In genomic region chr7:80691131-80691530, GRCm38 (mm10) we compare ENCODE assay signal across 16 mouse cellular contexts. TPM values are rescaled to one million over a fixed set of nuclear protein-coding genes. Genes with fewer than 3 reads are reported as not detected.
A peak's percentile ranks its signal among the peaks of the same experiment; 100 is the strongest.
DNase-seq lines count a peak whose midpoint lies in the region; ATAC-seq and TF ChIP-seq lines count a peak whose summit lies in the region.
"Had no signal": no experiment of that assay in that cellular context is flagged by ENCODE, and none has a peak within 500 bp of the region (broad histone marks: within the 10 kb centered on the region; RNA-seq: fewer than 3 reads in every experiment).

No protein-coding gene starts in this region.

- intact Hi-C loops in heart, postnatal 25 days (cut with DNase I) = no loop called here

- no peak overlapping the region for H3K4me2 ChIP-seq in midbrain, postnatal 0 days (ENCODE audit: low read depth, low read length, poor library complexity, severe bottlenecking)
- no peak overlapping the region for H3K4me2 ChIP-seq in midbrain, embryonic 15.5 days
- H3K4me2 ChIP-seq: heart, embryonic 15.5 days; hindbrain, embryonic 15.5 days; stomach, embryonic 15.5 days had no signal

- H3K9me3 ChIP-seq in midbrain, postnatal 0 days (ENCODE audit: low read length) = no peaks in the 10 kb centered on the region
- no peaks in the 10 kb centered on the region for H3K9me3 ChIP-seq in midbrain, embryonic 15.5 days
- H3K9me3 ChIP-seq: heart, embryonic 15.5 days; hindbrain, embryonic 15.5 days; stomach, embryonic 15.5 days had no signal

- H3K36me3 ChIP-seq in midbrain, postnatal 0 days (ENCODE audit: insufficient read depth, low read length) = no peaks in the 10 kb centered on the region
- no peaks in the 10 kb centered on the region for H3K36me3 ChIP-seq in midbrain, embryonic 15.5 days (replicated peaks)
- H3K36me3 ChIP-seq: heart, embryonic 15.5 days; hindbrain, embryonic 15.5 days; stomach, embryonic 15.5 days had no signal

- peak; percentile 28 to 40 for DNase-seq in cerebellum, postnatal 10 days
- DNase-seq in cerebellum, postnatal 14 days = no peak
- DNase-seq in midbrain, postnatal 0 days (ENCODE audit: low spot score) = peak; percentile 26
- peak; percentile 24 to 35 for DNase-seq in layer of hippocampus, postnatal 36 days
- DNase-seq in telencephalon, adult 2 months (ENCODE audit: low read depth, low spot score) = peak; percentile 91
- no peak for DNase-seq in retina, embryonic 14.5 days (ENCODE audit: low spot score)
- no peak for DNase-seq in heart, postnatal 25 days (ENCODE audit: low spot score)
- DNase-seq: adrenal gland, adult 2 months; gastrocnemius, postnatal 14 days; kidney, adult 8-10 months had no signal

- no peak for TF ChIP-seq CTCF in midbrain, postnatal 0 days (IDR thresholded peaks at IDR 0.05)

- peaks cover 4% of the 10 kb centered on the region; the same call in 1 of the 2 replicates for H3K4me1 ChIP-seq in midbrain, postnatal 0 days (ENCODE audit: insufficient read depth, low read length)
- peaks cover 19% of the 10 kb centered on the region for H3K4me1 ChIP-seq in midbrain, embryonic 15.5 days

- H3K27ac ChIP-seq in midbrain, postnatal 0 days (ENCODE audit: low read depth, low read length) = no peak overlapping the region
- no peak overlapping the region for H3K27ac ChIP-seq in midbrain, embryonic 15.5 days
- H3K27ac ChIP-seq: heart, embryonic 15.5 days; hindbrain, embryonic 15.5 days; liver, embryonic 14.5 days; macrophage; stomach, embryonic 15.5 days had no signal

- no peak overlapping the region for H3K4me3 ChIP-seq in midbrain, postnatal 0 days (ENCODE audit: low read depth, low read length)
- H3K4me3 ChIP-seq in midbrain, embryonic 15.5 days = no peak overlapping the region
- H3K4me3 ChIP-seq: heart, embryonic 15.5 days; hindbrain, embryonic 15.5 days; stomach, embryonic 15.5 days had no signal

- 31% methylated on average over 6 of the region's 6 CpGs for WGBS in midbrain, postnatal 0 days
- WGBS in midbrain, embryonic 15.5 days = 45% methylated on average over 6 of the region's 6 CpGs

- H3K27me3 ChIP-seq in midbrain, postnatal 0 days (ENCODE audit: insufficient read depth, low read length) = no peaks in the 10 kb centered on the region
- no peaks in the 10 kb centered on the region for H3K27me3 ChIP-seq in midbrain, embryonic 15.5 days (replicated peaks)
- H3K27me3 ChIP-seq: heart, embryonic 15.5 days; hindbrain, embryonic 15.5 days; stomach, embryonic 15.5 days had no signal

- H3K9ac ChIP-seq in midbrain, postnatal 0 days (replicated peaks; ENCODE audit: low read length, poor library complexity, severe bottlenecking) = no peak overlapping the region
- H3K9ac ChIP-seq in midbrain, embryonic 15.5 days = no peak overlapping the region
- H3K9ac ChIP-seq: heart, embryonic 15.5 days; hindbrain, embryonic 15.5 days; liver, embryonic 14.5 days; stomach, embryonic 15.5 days had no signal

- ATAC-seq in midbrain, postnatal 0 days (ENCODE audit: low FRiP score) = no peak
- no peak for ATAC-seq in midbrain, embryonic 15.5 days (replicated peaks)

RNA-seq across cellular contexts. Expression of gene Crtc3, which starts 2.5 kb away (rescaled TPM):
- 12.9 and 13.9 TPM in 2 replicates for total RNA-seq in midbrain, postnatal 0 days (2014; rRNA removed)
- 13.0 and 13.2 TPM in 2 replicates for polyA plus RNA-seq in midbrain, postnatal 0 days (2015; fragmentation: Nextera tagmentation; extraction: Ambion mirVana)
- 15.6 and 15.7 TPM in 2 replicates for polyA plus RNA-seq in midbrain, embryonic 15.5 days (2015; fragmentation: Nextera tagmentation; extraction: Ambion mirVana)
- total RNA-seq in layer of hippocampus, postnatal 36 days (2021) = 10 to 100 TPM; 18.3 to 22.2 TPM
- total RNA-seq in heart, postnatal 25 days (2021) = 10 to 100 TPM; 14.3 to 15.7 TPM

Comparison
In these comparisons a context has a peak if more than half of its experiments do, and no peak if none do; other contexts are left out.
1. DNase-seq: peak in cerebellum, postnatal 10 days (2 of 2), midbrain, postnatal 0 days (single experiment), layer of hippocampus, postnatal 36 days (2 of 2) and telencephalon, adult 2 months (single experiment); none in cerebellum, postnatal 14 days (0 of 2), retina, embryonic 14.5 days (single experiment) and heart, postnatal 25 days (single experiment).